Mouse (Mus musculus): ENCODE results near the gene Olfr73.
"Not testable (repeated sequence)": the region's sequence is repeated elsewhere in the genome, so short reads cannot be mapped to it uniquely, and the experiment has no call there.

The Olfr73 gene

GRCm38 (mm10) chr2:88037599-88037998 is at the start of gene Olfr73:
Olfr73 (minus strand) TSS chr2:88037699.
- no peak for DNase-seq (ENCODE audit: low read depth, low spot score)

GRCm38 (mm10) chr2:88071730-88072129 is 34.2 kb upstream of the Olfr73 start, which contains the start of gene Olfr1163:
Olfr1163 (minus strand) TSS chr2:88071830.
- no peak for DNase-seq (ENCODE audit: low read depth, low spot score)

GRCm38 (mm10) chr2:88063587-88063986 is 26.1 kb upstream of the Olfr73 start:
- no peak for DNase-seq (ENCODE audit: low read depth, low spot score)

DNA sequence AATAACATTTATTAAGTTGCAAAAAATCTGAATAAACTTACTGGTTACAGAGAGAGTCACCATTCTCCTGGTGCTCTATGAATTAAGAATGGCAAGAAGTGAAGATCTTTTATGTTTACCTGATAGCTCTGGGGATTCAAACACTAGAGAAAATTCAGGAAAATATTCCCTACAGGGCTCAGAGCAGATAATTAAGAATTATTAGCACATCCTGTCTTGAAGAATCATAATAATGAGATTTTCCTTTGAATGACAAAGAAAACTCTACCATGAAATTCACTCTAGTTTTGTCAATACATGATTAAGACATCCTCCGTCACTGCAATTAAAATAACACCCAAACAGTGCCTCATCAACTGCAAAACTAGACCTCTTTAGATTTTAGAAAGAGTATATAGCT is 13.5 kb upstream of the Olfr73 start, which contains the start of gene Olfr1162:
TSS of gene Olfr1162 (minus strand) at position 101 of the 400 bp plus-strand sequence.
- DNase-seq (ENCODE audit: low read depth, low spot score): no peak

- DNase-seq (ENCODE audit: low read depth, low spot score): not testable (repeated sequence)
Observed at GRCm38 (mm10) chr2:88022474-88022873, 15.0 kb downstream of the Olfr73 start, which contains the start of gene Olfr1161. Olfr1161 (plus strand) TSS chr2:88022774.

GRCm38 (mm10) chr2:88007515-88008318 is 29.8 kb downstream of the Olfr73 start, which contains the start of gene Olfr1160:
Olfr1160 (minus strand) TSS chr2:88008268.
- DNase-seq (ENCODE audit: low read depth, low spot score): no peak

DNA sequence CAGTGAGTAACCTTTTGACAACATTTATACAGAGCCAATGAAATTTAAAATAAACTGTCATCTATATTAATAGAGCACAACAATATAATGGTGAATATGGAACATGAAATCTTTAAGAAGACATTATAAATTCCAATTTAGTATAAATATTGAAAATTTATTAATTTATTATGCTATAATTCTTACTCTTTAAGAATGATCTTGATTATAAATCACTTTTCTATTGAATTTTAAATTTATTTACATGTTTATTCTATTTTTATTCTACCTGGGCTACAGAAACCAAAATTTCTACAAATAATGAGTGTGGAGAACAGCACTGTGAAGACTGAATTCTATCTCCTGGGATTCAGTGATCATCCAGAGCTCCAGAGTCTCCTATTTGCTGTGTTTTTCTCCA is 47.7 kb downstream of the Olfr73 start, which contains the start of gene Olfr1158:
TSS of gene Olfr1158 (plus strand) at position 301 of the 400 bp plus-strand sequence.
- no peak for DNase-seq (ENCODE audit: low read depth, low spot score)
